Mouse (Mus musculus) natural killer cell, adult 2 months (primary cell): ENCODE measurements around the gene Lancl1.

Experiments
- DNase-seq, 2 experiments: peaks; one replicate each; pipeline ENCODE4 v3.0.0; 2022; ENCODE audit warnings: low spot score in 2 of 2

Gene Lancl1

DNA sequence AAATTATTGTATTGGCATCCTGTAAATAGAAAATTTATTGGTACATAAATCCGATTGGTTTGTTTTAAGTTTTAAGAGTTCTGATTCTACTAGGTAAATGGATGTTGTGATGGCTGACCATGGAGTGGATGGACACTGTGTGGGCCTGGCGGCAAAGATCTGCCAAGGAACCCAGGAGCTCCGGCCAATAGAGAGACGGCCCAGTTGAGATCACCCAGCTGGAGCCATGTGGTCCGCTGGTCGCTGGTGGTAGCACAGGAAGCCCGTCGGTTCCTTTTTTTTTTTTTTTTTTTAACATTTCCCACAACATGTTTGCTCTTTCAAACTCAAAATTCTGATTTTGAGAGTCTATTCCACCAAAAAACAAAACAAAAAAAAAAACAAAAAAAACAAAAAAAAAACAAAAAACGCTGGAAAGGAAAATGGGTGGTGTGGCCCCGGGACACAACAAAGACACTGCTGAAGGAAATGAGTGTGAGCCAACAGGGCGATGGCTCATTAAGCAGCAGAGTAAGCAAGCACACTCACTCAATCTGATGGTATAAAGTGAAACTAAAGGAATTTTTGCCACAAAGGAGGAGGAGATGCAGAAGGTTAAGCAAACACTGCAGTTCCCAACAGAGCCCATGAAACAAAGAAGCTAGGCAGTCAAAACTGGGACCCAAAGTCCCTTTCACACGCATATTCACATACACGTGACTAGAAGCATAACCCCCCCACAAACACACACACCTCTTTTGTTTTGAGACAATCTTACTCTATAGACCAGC is 21.4 kb downstream of the Lancl1 start:
- no peak for DNase-seq

DNA sequence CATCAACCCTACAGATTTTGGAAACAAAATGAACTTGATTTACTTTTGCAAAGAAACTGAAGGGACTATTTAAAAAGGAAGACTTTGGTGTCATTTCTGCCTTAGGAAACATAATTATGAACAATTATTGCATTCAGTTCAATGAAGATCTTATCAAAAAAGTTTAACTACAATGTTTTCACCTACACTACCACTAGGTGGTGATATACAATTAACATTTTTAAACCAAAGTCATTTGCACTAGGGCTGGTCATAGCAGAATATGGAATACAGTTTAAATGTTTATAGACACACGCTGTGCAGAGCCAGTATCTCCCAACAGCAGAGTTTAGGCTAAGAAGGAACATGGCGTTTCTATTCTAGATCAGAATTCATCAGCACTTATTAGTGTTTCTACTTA is 24.5 kb downstream of the Lancl1 start:
- no peak for DNase-seq

DNA sequence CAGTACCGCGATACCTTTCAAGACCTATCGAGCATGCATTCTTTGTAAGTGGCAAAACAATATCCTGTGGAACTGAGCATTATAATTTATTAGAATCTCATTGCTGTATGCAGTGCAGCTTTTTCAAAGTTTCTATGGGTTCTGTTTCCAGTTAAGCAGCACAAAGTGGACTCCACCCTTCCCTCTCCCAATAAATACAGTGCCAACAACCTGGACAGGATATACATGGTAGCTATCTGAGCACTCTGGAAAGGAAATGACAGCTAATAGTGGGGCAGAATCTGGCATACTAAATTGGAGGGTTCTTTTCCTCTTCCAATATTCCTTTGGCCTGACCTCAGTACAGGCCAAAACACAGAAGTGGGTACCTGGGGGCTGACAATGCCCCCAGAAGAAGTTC is 28.2 kb downstream of the Lancl1 start:
- no peak for DNase-seq

DNA sequence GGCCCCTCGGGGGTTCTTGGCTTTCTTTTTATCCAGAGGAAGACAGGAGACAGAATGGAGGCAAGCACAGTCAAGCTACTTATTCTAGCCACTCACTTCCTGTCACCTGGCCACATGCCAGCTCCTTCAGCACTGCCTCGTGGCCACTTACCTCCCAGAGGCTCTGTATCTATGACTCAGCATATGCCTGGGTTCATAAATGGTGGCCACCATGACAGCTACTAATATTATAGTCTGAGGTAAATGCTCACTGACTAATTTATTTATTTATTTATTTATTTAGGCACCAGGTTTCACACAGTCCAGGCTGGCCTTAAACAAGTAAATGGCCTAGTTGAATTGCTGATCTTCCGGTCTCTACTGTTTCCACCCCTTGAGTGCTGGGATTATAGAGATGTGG is 35.0 kb downstream of the Lancl1 start:
- no peak for DNase-seq

DNA sequence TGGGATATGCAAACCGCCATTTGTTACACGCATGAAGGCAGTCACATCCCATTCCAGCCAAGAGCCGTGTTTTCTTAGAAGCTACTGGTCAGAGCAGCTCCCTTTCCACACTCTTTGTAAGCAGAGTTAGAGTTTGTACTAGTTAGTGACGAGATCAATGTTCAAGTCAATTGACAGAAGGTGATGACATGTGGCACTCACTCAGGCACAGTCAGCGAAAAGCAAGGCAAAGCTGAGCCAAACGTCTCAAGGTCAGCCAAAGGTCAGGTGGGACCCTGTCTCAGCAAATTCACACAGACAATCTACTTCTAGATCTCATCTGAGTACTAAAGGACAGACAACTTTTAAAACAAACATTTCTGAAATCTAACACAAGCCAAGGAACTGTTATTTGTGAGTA is 36.4 kb downstream of the Lancl1 start:
- DNase-seq = no peak

DNA sequence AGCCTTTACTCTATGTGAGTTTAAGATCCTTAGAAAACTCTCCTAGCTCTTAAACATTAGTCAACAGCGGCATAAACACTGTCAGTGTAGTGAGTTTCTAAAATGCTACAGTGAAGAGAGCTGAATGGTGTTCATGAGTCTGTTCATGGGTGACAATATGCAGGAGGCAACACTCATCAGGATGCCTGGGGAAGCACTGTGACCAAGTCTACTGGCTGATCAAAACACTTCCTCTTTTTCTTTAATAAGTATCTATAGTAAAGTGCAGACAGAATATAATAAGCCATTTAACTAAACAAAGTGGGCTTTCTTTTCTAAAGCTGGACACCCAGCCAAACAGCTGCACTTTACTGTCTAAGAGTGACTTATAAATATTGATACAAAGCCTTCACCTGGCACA is 37.3 kb downstream of the Lancl1 start:
- no peak for DNase-seq

DNA sequence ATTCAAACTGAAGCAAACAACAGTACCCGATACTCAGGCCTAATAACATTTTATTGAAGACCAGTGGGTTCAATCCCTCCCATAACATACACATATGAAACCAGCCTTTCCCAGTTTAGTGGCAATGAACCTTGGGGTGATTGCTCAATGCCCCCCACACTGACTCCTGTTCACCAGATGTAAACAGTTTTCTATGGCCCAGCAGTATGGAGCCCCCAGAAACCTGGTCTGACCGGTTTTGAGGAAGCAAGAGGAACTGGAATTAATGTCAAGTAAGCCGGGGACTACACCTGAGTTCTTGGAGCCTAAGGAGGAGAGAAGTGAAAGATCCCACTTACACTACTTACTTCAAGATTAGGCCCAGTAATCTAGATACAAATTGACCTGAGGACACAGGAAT is 38.2 kb downstream of the Lancl1 start:
- no peak for DNase-seq

DNA sequence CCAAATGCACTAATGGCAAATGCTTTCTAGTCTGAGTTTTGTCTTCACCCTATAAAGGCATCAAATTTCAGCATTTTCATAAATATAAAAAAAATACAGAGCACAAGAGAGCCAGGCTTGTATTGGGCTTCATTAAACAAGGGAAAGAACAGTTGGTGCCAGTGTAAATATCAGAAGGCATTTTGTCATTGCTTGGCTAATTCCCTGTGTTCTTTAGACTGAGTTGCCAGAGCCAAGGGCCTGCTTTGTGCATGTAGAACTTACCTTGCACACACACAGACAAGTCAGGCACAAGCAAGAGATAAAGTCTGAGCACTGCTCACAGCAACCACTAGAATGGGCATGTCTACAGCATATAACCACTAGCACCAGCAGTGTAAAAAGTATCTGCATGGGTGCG is 40.1 kb downstream of the Lancl1 start:
- no peak for DNase-seq

DNA sequence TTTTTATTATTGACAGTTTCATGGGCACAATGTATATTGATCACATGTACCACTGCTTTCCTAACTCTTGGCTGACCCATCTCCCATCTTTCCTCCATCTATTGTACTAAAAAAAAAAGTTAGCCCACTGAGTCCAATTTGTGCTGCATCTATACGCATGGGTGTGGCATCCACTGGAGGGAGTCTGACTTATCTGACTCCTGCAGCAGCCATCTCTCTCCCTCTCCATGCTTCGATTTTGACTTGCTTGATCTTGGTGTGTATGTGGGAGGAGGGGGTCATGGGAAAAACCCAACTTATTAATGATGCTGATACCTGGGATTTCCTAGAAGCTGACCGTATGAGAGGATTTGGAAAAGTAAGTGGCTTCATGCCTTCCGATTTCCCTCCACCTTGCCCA is 40.5 kb downstream of the Lancl1 start:
- DNase-seq = no peak

DNA sequence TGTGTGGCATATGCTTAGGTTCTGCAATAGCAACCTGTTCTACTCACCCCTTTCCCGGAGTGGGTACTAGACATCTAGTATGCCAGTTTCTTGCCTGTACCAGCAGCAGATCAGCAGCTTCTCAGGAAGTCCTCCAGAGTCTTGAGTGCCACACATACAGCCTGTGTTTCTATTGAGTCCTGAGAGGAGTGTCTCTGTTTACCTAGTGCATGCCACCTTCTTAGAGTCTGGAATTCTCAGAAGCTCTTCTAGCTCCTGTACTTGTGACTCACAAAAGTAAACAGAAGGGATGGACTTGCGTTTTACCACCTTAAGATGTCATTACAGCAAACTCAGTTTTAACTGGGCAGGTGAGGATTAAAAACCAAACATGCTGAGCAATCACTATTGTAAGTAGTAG is 41.9 kb downstream of the Lancl1 start:
- no peak for DNase-seq

DNA sequence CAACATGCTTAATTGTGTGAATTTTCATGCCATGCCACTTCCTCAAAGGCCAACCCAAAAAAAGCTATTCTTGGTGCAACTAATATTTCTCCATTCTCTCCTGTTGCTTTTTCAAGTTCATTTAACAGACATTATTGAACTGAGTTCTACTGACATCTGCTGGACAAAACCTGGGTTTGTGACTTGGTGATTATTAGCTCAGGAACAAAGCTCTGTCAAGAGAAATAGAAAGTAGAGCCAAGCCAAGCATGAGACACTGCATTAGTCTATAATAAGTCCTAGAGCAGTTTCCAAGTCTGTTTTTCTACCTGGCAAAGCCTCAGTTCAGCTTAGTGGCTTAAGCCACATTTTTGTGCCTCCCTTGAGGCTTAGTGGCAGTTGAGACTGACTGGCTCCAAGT is 45.9 kb downstream of the Lancl1 start:
- DNase-seq = no peak

DNA sequence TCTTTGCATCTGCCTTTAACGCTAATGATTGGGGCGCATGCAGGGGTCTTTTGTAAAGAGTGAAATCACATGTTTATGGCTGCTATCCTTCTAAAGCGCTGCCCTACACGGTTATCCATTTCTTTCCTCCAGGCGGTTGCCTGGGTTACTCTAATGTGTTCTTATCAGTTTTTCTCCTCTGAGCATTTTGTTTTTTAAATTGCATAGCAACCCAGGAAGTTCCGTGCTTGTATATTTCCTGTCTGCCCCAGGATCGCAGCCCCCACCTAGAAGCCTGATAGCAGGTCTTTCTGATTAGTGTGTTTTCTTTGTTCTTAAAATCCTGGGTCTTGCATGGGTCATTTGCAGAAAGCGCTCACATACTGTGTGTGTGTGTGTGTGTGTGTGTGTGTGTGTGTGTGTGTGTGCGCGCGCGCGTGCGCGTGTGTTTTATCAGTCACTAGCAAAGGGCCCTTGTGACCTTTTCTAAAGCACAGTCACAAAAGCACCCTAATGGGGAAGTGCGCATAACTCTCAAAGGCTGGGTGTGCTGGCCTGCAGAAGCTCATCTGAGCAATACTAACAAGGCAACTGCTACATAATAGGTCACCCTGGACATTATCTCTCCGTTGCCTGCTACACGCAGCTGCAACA is 51.0 kb downstream of the Lancl1 start:
- peak in 1 of 2 experiments; percentile 7 for DNase-seq

DNA sequence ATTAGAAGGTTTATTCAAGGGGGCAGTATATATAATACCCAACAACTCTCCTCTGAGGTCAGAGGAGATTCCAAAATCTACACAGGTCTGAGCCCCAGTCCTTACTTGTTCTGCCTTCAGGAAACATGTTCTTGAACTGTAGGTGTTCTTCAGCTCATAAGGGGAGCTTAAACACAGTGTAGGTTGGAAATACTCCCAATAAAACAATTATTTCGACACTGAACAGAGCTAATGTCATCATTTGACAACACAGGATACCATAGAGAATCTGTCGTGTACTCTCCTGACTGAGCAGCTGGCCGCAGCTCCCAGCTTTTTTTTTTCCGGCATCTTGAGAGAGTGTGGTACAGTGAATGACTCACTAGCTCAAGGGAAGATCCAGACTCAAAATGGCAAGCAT is 52.8 kb downstream of the Lancl1 start:
- no peak for DNase-seq

DNA sequence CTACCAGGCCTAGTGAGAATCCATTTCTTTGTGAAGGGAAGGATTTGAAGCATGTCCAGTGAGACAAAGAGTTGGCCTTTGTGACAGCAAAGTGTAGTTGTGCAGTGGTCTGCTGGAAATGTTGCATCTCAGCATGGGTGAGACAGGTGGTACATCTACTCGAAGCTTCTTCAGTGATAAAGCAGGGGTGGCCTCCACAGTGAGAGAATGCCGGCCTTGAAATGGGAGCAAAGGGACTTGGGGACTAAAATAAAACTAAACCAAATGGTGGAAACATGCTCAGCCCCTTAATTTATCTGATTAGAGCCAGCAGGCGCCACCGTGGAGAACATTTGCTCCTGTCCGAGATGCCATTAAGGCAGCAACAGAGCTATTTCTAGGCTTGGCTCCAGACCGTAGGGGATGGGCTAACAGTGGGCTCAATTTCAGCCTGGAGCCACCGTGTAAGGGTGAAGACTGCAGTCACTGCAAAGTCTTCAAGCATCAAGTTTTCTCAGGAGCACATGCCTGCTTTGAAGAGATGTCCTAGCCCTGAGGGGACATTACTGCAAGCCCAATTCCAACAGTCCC is 53.5 kb downstream of the Lancl1 start:
- DNase-seq = no peak

DNA sequence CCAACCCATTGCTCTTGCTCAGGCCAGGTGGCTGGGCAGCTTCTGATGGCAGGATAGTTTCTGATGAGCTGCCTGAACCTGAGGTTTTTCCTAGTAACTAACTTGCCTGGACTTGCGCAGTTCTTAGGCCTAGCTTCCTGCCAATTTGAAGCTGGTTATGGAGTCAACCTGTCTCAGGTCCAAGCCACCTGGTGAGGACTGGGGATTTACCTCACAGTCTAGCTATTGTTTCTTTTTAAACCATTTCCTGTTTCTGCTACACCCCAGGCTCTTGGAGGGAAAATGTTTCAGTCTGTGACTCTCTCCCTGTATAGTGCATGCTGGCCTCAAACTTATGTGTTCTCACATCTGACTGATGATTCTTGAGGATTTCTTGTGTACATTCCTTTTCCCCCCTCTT is 58.5 kb downstream of the Lancl1 start:
- DNase-seq = no peak

DNA sequence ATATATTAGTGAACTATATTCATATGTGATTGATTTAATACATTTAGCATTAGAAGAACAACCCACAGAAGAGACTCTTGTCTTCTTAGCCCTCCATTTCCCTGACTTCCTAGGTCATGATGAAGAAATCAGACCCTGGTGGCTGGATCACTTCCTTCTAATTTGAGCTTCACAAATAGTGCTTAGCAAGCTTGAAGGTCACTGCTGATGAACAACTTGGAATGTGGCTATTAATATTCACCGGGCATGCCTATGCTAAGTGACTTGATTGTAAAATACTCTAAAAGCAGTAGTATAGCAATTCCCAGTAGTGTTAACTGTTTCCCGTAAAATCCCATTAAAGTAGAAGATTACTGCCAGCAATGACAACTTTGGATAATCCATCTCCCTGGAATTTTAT is 63.2 kb downstream of the Lancl1 start:
- no peak for DNase-seq

DNA sequence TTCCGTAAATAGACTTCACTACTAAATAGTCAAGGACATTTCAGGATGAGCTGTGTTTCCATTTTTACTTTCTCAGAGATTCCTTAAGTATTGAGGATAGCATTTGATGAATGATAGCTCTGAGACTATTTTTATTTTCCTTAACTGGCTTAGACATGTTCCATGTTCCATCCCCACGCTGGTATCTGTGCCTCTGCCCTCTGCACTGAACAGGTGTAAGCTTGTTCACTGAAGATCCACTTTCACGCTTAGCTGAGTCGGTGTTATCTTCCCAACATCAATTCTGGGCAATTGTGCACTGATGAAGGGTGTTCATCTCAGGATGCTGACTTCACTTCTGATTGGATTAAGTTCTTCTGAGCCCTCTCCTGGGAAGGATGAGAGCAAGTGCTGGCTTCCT is 73.8 kb downstream of the Lancl1 start:
- no peak for DNase-seq

DNA sequence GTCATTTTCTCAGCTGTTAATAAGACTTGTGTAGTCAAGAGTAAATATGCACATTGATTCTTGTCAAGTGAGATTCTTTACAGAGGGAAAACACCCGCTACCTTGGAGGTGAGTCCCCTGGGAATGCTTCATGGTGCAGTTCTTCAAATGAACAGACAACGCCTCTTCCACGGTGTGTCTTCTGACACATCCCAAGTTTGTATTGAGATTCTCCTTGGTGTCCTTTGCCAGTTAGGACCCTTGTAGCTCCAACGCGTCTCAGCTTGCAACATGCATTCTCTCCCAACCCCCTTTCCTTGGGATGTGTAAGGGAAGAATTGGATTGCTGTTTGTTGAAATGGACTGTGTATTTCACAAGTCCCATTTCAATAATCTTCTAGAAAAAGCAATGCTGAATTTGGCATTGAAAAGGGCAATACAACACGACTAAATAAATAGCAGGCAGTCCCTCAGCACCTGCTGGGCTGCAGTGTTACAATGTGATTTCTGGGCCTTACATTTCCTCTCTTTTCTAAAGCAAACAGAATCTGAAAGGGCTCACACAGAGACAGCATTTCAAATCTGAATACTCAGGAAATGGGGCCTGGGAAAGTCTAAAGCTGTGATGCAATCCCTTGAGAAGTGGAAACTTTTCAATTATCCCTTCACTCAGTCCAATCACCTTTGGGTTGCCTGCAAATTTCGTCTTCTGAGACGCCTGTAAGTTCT is 78.0 kb downstream of the Lancl1 start:
- DNase-seq = no peak

DNA sequence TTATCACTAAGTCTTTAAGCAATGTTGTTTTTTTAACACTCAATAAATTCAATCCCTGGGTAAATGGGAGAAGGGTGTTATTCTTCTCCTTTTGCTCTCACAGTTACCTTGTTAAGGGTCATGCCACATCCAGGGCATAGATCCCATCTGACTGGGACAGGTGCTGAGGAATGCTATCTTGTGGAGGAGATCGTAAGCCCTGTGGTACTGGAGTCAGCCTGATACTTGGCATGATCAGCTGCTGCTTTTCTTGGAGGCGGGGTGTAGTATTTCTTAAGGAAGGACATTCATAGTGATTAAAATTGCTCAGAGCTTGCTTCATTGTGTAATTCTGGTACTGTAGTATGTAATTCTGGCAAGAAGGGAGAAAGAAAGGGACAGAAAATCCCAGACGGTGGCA is 81.3 kb downstream of the Lancl1 start:
- no peak for DNase-seq

DNA sequence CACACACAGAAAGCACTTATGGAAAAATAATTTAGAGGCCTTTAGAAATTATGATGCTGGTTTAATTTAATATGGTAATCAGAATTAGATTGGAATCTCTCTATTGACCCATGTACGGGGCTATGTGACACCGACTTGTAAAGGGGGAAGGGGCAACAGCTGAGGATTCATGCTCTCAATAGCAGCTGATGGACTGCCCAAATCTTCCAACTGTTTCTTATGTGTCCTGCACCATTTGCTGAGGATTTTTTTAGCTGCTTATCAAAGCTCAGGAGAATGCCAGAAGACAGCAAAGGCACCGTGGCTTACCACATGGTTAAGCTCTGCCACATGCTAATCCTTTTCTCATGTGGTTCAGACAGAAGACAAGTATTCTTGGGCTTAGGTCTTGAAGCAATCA is 87.6 kb downstream of the Lancl1 start:
- DNase-seq = no peak
